Mouse (Mus musculus): ENCODE results near the gene Lmo4. TPM values are rescaled to one million over a fixed set of nuclear protein-coding genes. Genes with fewer than 3 reads are reported as not detected.

Lmo4 gene
- total and polyA plus RNA-seq, 2 experiments from 2014 or later: 34.7 to 61.9 TPM

DNA sequence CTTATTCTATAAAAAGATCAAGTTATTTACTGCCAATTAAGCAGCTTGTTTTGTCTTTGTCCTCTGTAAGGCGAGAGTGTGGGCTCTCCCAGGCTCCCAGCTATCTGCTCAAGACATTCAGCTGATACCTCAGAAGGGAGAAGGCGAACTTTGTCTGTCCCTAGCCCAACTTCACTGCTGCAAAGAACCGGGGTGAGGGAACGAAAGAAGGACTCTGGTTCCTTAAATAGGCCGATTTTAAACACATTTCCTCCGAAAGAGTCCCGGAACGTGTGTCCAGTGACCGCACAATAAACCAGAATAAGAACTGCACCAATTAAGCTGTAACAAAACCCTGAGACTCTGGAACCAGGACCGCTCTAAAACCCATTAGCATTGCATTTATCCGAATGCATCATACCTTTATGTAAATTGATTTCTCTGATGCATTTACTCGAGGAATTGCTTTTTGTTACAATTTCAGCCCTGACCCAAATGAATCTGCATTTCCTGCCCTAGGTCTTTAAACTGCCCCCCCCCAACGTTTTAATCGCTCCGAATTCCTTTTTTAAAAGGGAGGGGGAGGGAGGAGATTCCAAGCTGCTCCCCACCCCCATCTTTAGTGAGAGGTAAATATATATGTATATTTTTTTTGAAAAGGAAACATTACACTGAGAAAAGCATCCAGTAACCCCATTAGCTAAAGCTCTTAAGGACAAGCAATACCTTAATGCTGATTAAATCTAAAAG, 1.6 kb downstream of the Lmo4 start:
- peak overlapping the region; percentile 87 for H3K9ac ChIP-seq (replicated peaks; ENCODE audit: low read depth, low read length)
- TF ChIP-seq CTCF (IDR thresholded peaks at IDR 0.05; ENCODE audit: low read depth): no peak
- TF ChIP-seq EP300 (IDR thresholded peaks at IDR 0.05; ENCODE audit: low read depth): no peak
- DNase-seq (ENCODE audit: low spot score) (peak; percentile 51), ATAC-seq (ENCODE audit: insufficient read depth, low read depth) (no peak)
- H3K4me3 ChIP-seq (ENCODE audit: low read depth, low read length): peak overlapping the region; percentile 70
- under 1% methylated on average over 15 of the region's 15 CpGs for WGBS
- no peaks in the 10 kb centered on the region for H3K9me3 ChIP-seq (replicated peaks; ENCODE audit: control insufficient read depth, low read length)
- no peaks in the 10 kb centered on the region; the same call in 1 of the 2 replicates for H3K36me3 ChIP-seq (replicated peaks; ENCODE audit: control insufficient read depth, insufficient read depth, low read length)
- H3K4me2 ChIP-seq (ENCODE audit: low read depth, low read length): peak overlapping the region; percentile 93
- H3K27me3 ChIP-seq (ENCODE audit: control insufficient read depth, insufficient read depth, low read length): no peaks in the 10 kb centered on the region
- peaks cover 13% of the 10 kb centered on the region for H3K4me1 ChIP-seq (ENCODE audit: control insufficient read depth, insufficient read depth)
- H3K27ac ChIP-seq (ENCODE audit: low read depth): peak overlapping the region; percentile 97

DNA sequence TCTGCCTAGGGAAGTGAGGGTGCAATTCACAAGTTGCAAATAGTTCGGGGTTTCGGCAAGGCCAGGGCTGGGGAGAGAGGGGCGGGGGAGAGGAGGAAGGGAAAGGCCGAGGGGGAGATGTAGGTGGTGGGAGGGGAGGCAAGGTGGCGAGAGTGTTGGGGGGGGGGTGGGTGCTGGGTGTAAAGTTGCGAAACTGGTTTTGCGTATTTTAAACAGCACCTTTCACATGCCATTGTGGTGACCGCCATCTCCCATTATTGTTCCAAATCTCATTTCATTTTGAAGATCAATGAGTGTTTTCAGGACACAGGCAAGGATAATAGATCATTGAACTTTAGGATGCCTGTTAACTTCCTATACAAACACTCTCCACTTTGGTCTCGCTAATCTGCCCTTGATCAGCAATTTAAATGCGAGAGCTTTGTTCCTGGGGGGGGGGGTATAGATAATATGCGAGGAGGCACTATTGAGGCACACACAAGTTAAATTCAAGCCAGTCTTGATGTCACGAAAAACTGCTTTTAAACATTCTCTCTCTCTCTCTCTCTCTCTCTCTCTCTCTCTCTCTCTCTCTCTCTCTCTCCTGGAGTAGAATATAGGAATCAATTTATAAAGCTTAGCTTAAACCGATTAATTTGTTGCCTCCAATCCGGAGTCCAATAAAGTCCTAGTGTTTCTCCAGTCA, 2.3 kb downstream of the Lmo4 start:
- peak overlapping the region; percentile 93 for H3K4me2 ChIP-seq (ENCODE audit: low read depth, low read length)
- ATAC-seq (ENCODE audit: insufficient read depth, low read depth) (no peak), DNase-seq (ENCODE audit: low spot score) (peak; percentile 14)
- peaks cover 13% of the 10 kb centered on the region for H3K4me1 ChIP-seq (ENCODE audit: control insufficient read depth, insufficient read depth)
- no peaks in the 10 kb centered on the region for H3K9me3 ChIP-seq (replicated peaks; ENCODE audit: control insufficient read depth, low read length)
- peak overlapping the region; percentile 87 for H3K9ac ChIP-seq (replicated peaks; ENCODE audit: low read depth, low read length)
- H3K4me3 ChIP-seq (ENCODE audit: low read depth, low read length): peak overlapping the region; percentile 70
- H3K27ac ChIP-seq (ENCODE audit: low read depth): peak overlapping the region; percentile 97
- H3K27me3 ChIP-seq (ENCODE audit: control insufficient read depth, insufficient read depth, low read length): no peaks in the 10 kb centered on the region
- TF ChIP-seq CTCF (IDR thresholded peaks at IDR 0.05; ENCODE audit: low read depth) (no peak), EP300 (IDR thresholded peaks at IDR 0.05; ENCODE audit: low read depth) (no peak)
- H3K36me3 ChIP-seq (replicated peaks; ENCODE audit: control insufficient read depth, insufficient read depth, low read length): no peaks in the 10 kb centered on the region; the same call in 1 of the 2 replicates
- 1% methylated on average over 14 of the region's 14 CpGs for WGBS

DNA sequence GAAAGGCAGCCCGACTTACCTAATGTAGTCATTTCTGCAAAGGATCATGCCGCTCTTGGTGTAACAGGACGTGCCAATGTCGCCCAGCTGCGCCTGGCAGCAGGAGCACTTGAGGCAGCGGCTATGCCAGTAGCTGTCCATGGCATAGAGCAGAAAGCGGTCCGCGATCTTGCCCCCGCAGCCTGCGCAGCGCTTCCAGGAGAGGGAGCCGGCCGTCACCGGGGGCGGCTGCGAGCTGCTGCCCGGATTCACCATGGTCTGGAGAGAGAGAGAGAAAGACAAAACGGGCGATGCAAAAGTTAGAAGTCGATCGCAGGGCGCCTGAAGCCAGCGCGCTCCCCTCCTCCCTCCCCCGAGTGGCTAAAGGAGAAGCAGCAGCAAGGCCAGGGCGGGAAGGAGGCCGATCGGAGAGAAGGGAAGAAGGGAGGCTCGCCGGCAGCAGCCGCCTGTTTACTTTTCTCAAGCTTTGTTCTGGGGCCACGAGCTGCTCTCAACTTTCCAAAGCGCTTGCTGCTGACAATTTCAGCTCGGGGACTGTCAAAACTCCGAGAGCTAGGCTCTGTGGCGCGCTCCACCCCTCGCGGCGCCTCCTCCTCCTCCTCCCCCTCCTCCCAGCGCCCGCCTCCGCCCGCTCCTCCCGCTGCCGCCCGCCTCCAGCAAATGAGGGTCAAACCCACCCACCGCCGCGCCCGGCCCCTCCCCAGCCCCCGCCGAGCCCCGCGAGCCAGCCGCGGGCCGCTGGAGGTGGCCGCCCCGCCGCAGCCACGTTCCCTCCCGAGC, 3.0 kb downstream of the Lmo4 start:
- WGBS: under 1% methylated on average over 43 of the region's 64 CpGs
- peak; percentile 59 for ATAC-seq (ENCODE audit: insufficient read depth, low read depth)
- peak overlapping the region; percentile 97 for H3K27ac ChIP-seq (ENCODE audit: low read depth)

DNA sequence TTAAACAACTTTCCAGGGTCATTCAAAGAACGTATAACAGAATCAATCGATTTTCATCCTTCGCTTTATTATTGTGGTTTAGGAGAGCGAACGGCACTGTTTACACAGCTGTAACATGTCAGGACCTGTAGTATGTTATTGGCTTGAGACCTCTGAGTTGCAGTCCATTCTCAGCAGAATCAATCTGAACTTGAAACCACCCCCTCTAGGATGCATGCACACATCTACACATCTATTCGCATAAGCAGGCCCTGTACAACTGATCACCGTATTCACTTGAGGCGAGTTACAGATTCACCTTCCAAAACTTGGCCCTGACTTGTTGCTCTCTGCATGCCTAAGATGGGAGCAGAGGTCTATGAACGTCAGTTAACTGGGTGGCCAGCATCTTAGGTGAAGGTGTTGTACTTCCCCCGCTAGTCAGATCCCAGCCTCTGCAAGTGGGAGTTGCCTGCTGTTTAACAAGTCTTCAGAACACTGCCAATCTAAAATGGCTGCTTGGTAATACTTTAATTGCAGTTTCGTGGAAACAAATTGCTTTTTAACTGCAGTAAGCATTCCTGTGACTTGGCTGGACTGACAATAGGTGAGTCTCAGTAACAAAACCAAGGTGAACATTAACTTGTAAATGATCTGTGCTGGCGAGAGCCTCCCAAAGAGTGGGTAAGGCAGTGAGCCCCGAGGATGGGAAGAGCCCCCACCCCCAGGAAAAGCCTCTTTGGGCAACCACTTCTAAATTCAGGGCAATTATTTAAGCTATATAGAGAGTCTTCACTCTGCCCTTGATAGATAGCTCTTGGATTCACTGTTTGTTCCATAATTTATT, 19.5 kb downstream of the Lmo4 start:
- DNase-seq (ENCODE audit: low spot score) (no peak), ATAC-seq (ENCODE audit: insufficient read depth, low read depth) (no peak)
- H3K4me3 ChIP-seq (ENCODE audit: low read depth, low read length): no peak overlapping the region
- H3K9me3 ChIP-seq (replicated peaks; ENCODE audit: control insufficient read depth, low read length): no peaks in the 10 kb centered on the region
- no peak overlapping the region for H3K4me2 ChIP-seq (ENCODE audit: low read depth, low read length)
- TF ChIP-seq EP300 (IDR thresholded peaks at IDR 0.05; ENCODE audit: low read depth): no peak
- TF ChIP-seq CTCF (IDR thresholded peaks at IDR 0.05; ENCODE audit: low read depth): no peak
- no peaks in the 10 kb centered on the region for H3K4me1 ChIP-seq (ENCODE audit: control insufficient read depth, insufficient read depth)
- peaks cover 34% of the 10 kb centered on the region for H3K36me3 ChIP-seq (replicated peaks; ENCODE audit: control insufficient read depth, insufficient read depth, low read length)
- no peak overlapping the region for H3K27ac ChIP-seq (ENCODE audit: low read depth)
- H3K9ac ChIP-seq (replicated peaks; ENCODE audit: low read depth, low read length): no peak overlapping the region
- WGBS: 82% methylated on average over 13 of the region's 13 CpGs
- H3K27me3 ChIP-seq (ENCODE audit: control insufficient read depth, insufficient read depth, low read length): no peaks in the 10 kb centered on the region

More for the DNA sequence above, 3.0 kb downstream of the Lmo4 start:
- Histone ChIP-seq H3K4me2 (ENCODE audit: low read depth, low read length) (peak overlapping the region; percentile 93), H3K4me1 (ENCODE audit: control insufficient read depth, insufficient read depth) (peaks cover 13% of the 10 kb centered on the region), H3K36me3 (replicated peaks; ENCODE audit: control insufficient read depth, insufficient read depth, low read length) (no peaks in the 10 kb centered on the region; the same call in 1 of the 2 replicates), H3K9ac (replicated peaks; ENCODE audit: low read depth, low read length) (peak overlapping the region; percentile 87), H3K4me3 (ENCODE audit: low read depth, low read length) (peak overlapping the region; percentile 70), H3K27me3 (ENCODE audit: control insufficient read depth, insufficient read depth, low read length) (no peaks in the 10 kb centered on the region), H3K9me3 (replicated peaks; ENCODE audit: control insufficient read depth, low read length) (no peaks in the 10 kb centered on the region)
- peak; percentile 17; the same call in 1 of the 2 replicates for TF ChIP-seq CTCF (IDR thresholded peaks at IDR 0.05; ENCODE audit: low read depth)
- no peak for TF ChIP-seq EP300 (IDR thresholded peaks at IDR 0.05; ENCODE audit: low read depth)
- DNase-seq (ENCODE audit: low spot score): peak; percentile 79

DNA sequence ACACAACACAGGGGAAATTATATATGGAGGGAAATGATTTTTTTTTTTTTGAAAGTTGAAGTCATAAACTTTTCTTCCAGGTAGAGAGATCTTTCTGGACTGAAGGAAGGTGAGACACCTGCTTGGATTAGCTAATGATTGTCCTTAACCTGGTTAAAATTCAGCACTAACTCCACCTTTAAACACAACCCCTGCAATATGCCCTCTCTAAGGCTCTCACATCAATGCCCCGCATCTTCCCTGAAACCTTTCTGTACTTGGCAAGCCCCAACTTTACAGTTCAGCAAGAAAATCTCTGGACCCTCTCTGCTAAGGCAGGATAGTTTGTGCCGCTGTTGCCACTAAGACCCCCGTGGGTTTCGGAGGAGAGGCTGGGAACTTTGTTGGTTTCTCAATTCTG, 20.1 kb downstream of the Lmo4 start:
- no peak for ATAC-seq (ENCODE audit: insufficient read depth, low read depth)
- H3K9me3 ChIP-seq (replicated peaks; ENCODE audit: control insufficient read depth, low read length): no peaks in the 10 kb centered on the region
- peaks cover 28% of the 10 kb centered on the region for H3K36me3 ChIP-seq (replicated peaks; ENCODE audit: control insufficient read depth, insufficient read depth, low read length)
- H3K9ac ChIP-seq (replicated peaks; ENCODE audit: low read depth, low read length): no peak overlapping the region
- DNase-seq (ENCODE audit: low spot score): no peak
- H3K27ac ChIP-seq (ENCODE audit: low read depth): no peak overlapping the region
- H3K4me3 ChIP-seq (ENCODE audit: low read depth, low read length): no peak overlapping the region
- no peaks in the 10 kb centered on the region for H3K27me3 ChIP-seq (ENCODE audit: control insufficient read depth, insufficient read depth, low read length)
- TF ChIP-seq EP300 (IDR thresholded peaks at IDR 0.05; ENCODE audit: low read depth): no peak
- no peak for TF ChIP-seq CTCF (IDR thresholded peaks at IDR 0.05; ENCODE audit: low read depth)
- 80% methylated on average over 4 of the region's 4 CpGs for WGBS
- no peak overlapping the region for H3K4me2 ChIP-seq (ENCODE audit: low read depth, low read length)
- H3K4me1 ChIP-seq (ENCODE audit: control insufficient read depth, insufficient read depth): no peaks in the 10 kb centered on the region

All from heart, postnatal 0 days (tissue).